Mouse (Mus musculus) kidney, adult 2 months (tissue): Measurements from ENCODE around the gene Slc6a18. TPM values are rescaled to one million over a fixed set of nuclear protein-coding genes. Genes with fewer than 3 reads are reported as not detected.

Source experiments
- DNase-seq: peaks from one replicate; pipeline ENCODE4 v3.0.0; 2021
- H3K27ac ChIP-seq: fragments of 200-500 bp; 2 replicates; pipeline ENCODE4 v1.5.1; 2012; ENCODE audit warnings: low read depth, low read length, control low read depth, inconsistent platforms; ENCODE audit not compliant: insufficient read depth
- H3K27me3 ChIP-seq: fragments of 200-500 bp; replicated peaks from 2 replicates; pipeline ENCODE4 v1.6.1; 2012; ENCODE audit warnings: mild to moderate bottlenecking, moderate library complexity, low read length, inconsistent platforms; ENCODE audit not compliant: control insufficient read depth, insufficient read depth
- H3K36me3 ChIP-seq: fragments of 200-500 bp; 2 replicates; pipeline ENCODE4 v1.6.1; 2012; ENCODE audit warnings: mild to moderate bottlenecking, moderate library complexity, low read length, inconsistent platforms; ENCODE audit not compliant: control insufficient read depth, insufficient read depth
- H3K4me1 ChIP-seq: fragments of 200-500 bp; 2 replicates; pipeline ENCODE4 v1.6.1; 2011; ENCODE audit warnings: low read length; ENCODE audit not compliant: control insufficient read depth, insufficient read depth
- H3K4me3 ChIP-seq: fragments of 200-500 bp; 2 replicates; pipeline ENCODE4 v1.5.1; 2011; ENCODE audit warnings: mild to moderate bottlenecking, low read depth, low read length, control low read depth; ENCODE audit not compliant: insufficient read depth
- CTCF ChIP-seq: fragments of 200-500 bp; conservative IDR thresholded peaks from 2 replicates; pipeline ENCODE4 v1.5.1; 2011; ENCODE audit warnings: low read depth, mild to moderate bottlenecking, control low read depth, low read length, moderate library complexity, mixed read lengths; ENCODE audit not compliant: insufficient read depth, insufficient read length
- POLR2A ChIP-seq: fragments of 200-500 bp; IDR thresholded peaks from one replicate; pipeline ENCODE4 v1.6.1; 2011; ENCODE audit warnings: low read depth, low read length, control low read depth
- WGBS: fragments of 180-500 bp; shearing (Covaris S2); methylation state at CpG from one replicate; pipeline ENCODE4 v1.1.7; 2018; 5-methylcytosine and 5-hydroxymethylcytosine counted together
- polyA plus RNA-seq: library from polyadenylated mRNA; depleted of rRNA; stranded (reverse); fragments of >200 nt; gene quantifications from 2 replicates; pipeline ENCODE4 v1.2.3, GENCODE M21; 2012; rRNA removed

Gene Slc6a18
- polyA plus RNA-seq, 1 experiment, result 438 TPM

DNA sequence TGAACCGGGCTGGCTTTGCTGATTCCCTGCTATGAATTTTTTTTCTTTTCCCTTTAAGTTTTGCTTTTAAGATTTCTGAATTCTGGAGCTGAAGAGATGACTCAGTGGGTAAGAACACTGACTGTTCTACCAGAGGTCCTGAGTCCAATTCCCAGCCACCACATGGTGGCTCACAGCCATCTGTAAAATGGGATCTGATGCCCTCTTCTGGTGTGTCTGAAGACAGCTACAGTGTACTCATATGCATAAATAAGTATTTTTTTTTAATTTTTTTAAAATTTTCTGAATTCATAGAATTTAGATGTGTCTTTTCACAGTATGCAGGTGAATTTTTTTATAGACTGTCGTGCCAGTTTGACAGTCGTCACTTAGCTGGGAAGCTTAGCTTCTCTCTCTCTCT lies 46.0 kb downstream of the Slc6a18 start:
- Histone ChIP-seq H3K27ac (no peak overlapping the region), H3K4me1 (no peaks in the 10 kb centered on the region), H3K27me3 (no peaks in the 10 kb centered on the region), H3K36me3 (no peaks in the 10 kb centered on the region), H3K4me3 (no peak overlapping the region)
- DNase-seq, result no peak
- 84% methylated on average over 3 of the region's 3 CpGs for WGBS
- TF ChIP-seq POLR2A (no peak), CTCF (no peak)

DNA sequence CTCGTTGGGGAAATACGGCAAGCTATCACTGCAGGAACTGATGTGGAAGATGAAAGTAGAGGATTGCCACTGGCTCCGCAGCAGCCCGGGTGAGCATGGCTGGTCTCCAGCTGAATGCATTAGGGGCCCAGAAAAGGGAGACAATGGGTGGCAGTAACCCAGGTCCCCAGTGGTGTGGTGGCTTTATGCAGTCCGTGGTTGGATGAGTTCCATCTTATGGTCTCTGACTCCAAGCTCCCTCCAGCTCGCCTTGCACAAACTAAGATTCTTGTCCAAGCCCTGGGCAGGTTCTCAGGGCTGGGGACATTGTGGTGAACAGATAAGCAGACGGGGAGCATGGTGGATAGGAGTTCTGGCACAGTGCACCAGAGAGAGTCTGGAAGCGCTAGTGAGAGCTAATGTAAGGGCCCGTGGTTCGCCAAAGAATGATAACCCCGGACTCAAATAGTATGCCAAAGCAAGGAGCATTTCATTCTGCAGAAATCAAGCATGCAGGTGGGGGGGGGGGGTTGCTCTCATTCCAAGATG lies 49.2 kb downstream of the Slc6a18 start:
- H3K4me3 ChIP-seq, result no peak overlapping the region
- TF ChIP-seq POLR2A, result no peak
- TF ChIP-seq CTCF, result no peak
- no peaks in the 10 kb centered on the region for H3K4me1 ChIP-seq
- H3K27me3 ChIP-seq, result no peaks in the 10 kb centered on the region
- no peaks in the 10 kb centered on the region for H3K36me3 ChIP-seq
- H3K27ac ChIP-seq, result no peak overlapping the region
- 83% methylated on average over 11 of the region's 11 CpGs for WGBS
- no peak for DNase-seq

DNA sequence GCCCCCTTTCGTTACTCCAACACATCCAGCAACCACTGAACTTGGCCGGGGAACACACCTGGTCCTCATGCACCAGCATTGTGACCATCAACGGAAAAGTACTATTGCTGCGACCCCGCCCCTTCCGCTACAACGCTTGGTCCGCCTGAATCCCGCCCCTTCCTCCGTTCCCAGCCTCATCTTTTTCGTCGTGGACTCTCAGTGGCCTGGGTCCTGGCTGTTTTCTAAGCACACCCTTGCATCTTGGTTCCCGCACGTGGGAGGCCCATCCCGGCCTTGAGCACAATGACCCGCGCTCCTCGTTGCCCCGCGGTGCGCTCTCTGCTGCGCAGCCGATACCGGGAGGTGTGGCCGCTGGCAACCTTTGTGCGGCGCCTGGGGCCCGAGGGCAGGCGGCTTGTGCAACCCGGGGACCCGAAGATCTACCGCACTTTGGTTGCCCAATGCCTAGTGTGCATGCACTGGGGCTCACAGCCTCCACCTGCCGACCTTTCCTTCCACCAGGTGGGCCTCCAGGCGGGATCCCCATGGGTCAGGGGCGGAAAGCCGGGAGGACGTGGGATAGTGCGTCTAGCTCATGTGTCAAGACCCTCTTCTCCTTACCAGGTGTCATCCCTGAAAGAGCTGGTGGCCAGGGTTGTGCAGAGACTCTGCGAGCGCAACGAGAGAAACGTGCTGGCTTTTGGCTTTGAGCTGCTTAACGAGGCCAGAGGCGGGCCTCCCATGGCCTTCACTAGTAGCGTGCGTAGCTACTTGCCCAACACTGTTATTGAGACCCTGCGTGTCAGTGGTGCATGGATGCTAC lies 50.9 kb downstream of the Slc6a18 start, which contains the start of gene Tert:
Gene Tert, plus strand, starts transcription at position 167 of the 805 bp plus-strand sequence.
- TF ChIP-seq POLR2A, result no peak
- TF ChIP-seq CTCF, result peak; percentile 49
- no peaks in the 10 kb centered on the region for H3K4me1 ChIP-seq
- whole genome bisulfite sequencing, result 13% methylated on average over 47 of the region's 47 CpGs
- peak; percentile 60 for DNase-seq
- no peaks in the 10 kb centered on the region for H3K27me3 ChIP-seq
- H3K27ac ChIP-seq, result no peak within 1 kb of the TSS
- peak within 1 kb of the TSS; percentile 73 for H3K4me3 ChIP-seq
- H3K36me3 ChIP-seq, result no peaks in the 10 kb centered on the region

DNA sequence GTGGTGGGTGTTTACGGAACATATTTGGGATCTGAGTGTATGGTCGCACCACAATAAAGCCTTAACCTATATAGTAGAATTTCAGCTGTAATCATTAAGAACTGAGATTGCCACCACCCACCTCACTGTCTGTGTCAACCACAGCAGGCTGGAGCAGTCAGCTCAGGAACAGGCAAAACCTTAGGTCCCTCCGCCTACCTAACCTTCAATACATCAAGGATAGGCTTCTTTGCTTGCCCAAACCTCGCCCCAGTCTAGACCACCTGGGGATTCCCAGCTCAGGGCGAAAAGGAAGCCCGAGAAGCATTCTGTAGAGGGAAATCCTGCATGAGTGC lies 51.4 kb downstream of the Slc6a18 start:
- Histone ChIP-seq H3K27ac (no peak overlapping the region), H3K4me3 (peak overlapping the region; percentile 73), H3K4me1 (no peaks in the 10 kb centered on the region), H3K36me3 (no peaks in the 10 kb centered on the region; the same call in none of the 2 replicates), H3K27me3 (no peaks in the 10 kb centered on the region)
- DNase-seq, result no peak
- 49% methylated on average over 6 of the region's 6 CpGs for WGBS
- TF ChIP-seq CTCF (no peak), POLR2A (no peak)

DNA sequence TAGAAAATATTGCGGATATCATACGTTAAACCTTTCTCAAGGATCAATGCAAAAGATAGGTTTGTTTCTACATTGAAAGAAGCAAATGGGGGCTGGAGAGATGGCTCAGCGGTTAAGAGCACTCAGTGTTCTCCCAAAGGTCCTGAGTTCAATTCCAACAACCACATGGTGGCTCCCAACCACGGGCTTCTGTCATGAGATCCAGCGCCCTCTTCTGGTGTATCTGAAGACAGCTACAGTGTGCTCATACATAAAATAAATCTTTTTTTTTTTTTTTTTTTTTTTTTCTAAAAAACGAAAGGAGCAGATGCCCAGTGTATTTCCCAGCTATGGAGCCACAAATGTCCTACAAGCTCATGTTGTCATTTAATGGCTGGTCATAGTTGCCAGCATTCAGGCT lies 57.2 kb downstream of the Slc6a18 start:
- Histone ChIP-seq H3K36me3 (no peaks in the 10 kb centered on the region; the same call in none of the 2 replicates), H3K4me1 (no peaks in the 10 kb centered on the region), H3K27me3 (no peaks in the 10 kb centered on the region), H3K4me3 (no peak overlapping the region), H3K27ac (no peak overlapping the region)
- WGBS, result 69% methylated on average over 6 of the region's 6 CpGs
- no peak for TF ChIP-seq POLR2A
- peak; percentile 31; the same call in 1 of the 2 replicates for TF ChIP-seq CTCF
- DNase-seq, result no peak

DNA sequence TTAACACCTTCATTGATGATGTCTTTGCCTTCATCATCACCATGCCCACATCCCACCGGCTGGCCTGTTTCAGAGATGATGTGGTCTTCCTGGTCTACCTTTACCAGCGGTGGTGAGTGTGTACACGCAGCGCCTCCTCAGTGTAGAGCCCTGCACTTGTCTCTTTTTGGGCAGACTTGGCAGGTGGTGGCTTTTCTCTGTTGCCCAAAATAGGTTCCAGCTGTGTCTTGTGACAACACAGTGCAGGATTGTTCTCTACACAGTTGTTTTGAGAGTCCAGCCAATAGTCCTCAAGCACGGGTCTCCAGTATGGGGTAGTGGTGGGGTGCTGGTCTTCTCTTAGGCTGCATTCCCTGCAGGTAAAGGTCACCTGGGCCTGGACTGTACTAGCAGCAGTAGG lies 59.4 kb downstream of the Slc6a18 start:
- H3K36me3 ChIP-seq, result no peaks in the 10 kb centered on the region; the same call in none of the 2 replicates
- 91% methylated on average over 5 of the region's 5 CpGs for WGBS

More for the DNA sequence above, 59.4 kb downstream of the Slc6a18 start:
- Histone ChIP-seq H3K4me3 (no peak overlapping the region), H3K27me3 (no peaks in the 10 kb centered on the region), H3K27ac (no peak overlapping the region), H3K4me1 (no peaks in the 10 kb centered on the region)
- DNase-seq, result no peak
- TF ChIP-seq CTCF, result no peak
- no peak for TF ChIP-seq POLR2A

Other genes with a start within 250 kb of the Slc6a18 start
- gene Lpcat1, start 210.8 kb downstream of the Slc6a18 start, polyA plus RNA-seq, result 14.2 and 16.0 TPM in 2 replicates
- gene Slc6a3, start 141.3 kb downstream of the Slc6a18 start, polyA plus RNA-seq, result 0.05 and 0.06 TPM in 2 replicates
- 174 and 185 TPM in 2 replicates for gene Clptm1l, start 74.0 kb downstream of the Slc6a18 start, polyA plus RNA-seq
- gene Tert, start 51.1 kb downstream of the Slc6a18 start, polyA plus RNA-seq, result 6.4 and 7.4 TPM in 2 replicates
- gene Slc6a19, start 26.8 kb upstream of the Slc6a18 start, polyA plus RNA-seq, result 884 and 1,011 TPM in 2 replicates
- gene Slc12a7, start 55.1 kb upstream of the Slc6a18 start, polyA plus RNA-seq, result 104 and 109 TPM in 2 replicates
- gene Nkd2, start 169.6 kb upstream of the Slc6a18 start, polyA plus RNA-seq, result 1.2 and 1.3 TPM in 2 replicates